Mouse (Mus musculus): Measurements from ENCODE around the gene A1cf. TPM values are rescaled to one million over a fixed set of nuclear protein-coding genes. Genes with fewer than 3 reads are reported as not detected.

Gene A1cf
- polyA plus RNA-seq (2012; rRNA removed): not detected in 2 replicates

GRCm38 (mm10) chr19:31868521-31868920 is at the start of gene A1cf:
TSS of gene A1cf (plus strand) at chr19:31868764.

Other genes with a start within 250 kb of the A1cf start
- 4.0 and 4.5 TPM in 2 replicates for gene Prkg1, start 103.7 kb upstream of the A1cf start, polyA plus RNA-seq (2012; rRNA removed)
- gene Asah2, start 239.4 kb downstream of the A1cf start, polyA plus RNA-seq (2012; rRNA removed): 1.5 and 2.0 TPM in 2 replicates